Mouse (Mus musculus) spleen, embryonic (tissue): ENCODE measurements around the gene Col16a1.

Experiments used
- CTCF ChIA-PET: fragments of 350-600 bp; sonication (Branson Sonifier 250); formaldehyde crosslinking; loops from one replicate; lab custom pipeline; 2022; lab: Charles Lee

Col16a1 gene

GRCm38 (mm10) chr4:130084331-130084945 lies 36.8 kb downstream of the Col16a1 start:
- CTCF ChIA-PET = no interaction called here

- CTCF ChIA-PET = no interaction called here
Observed at GRCm38 (mm10) chr4:130085246-130085820, 37.7 kb downstream of the Col16a1 start.

DNA sequence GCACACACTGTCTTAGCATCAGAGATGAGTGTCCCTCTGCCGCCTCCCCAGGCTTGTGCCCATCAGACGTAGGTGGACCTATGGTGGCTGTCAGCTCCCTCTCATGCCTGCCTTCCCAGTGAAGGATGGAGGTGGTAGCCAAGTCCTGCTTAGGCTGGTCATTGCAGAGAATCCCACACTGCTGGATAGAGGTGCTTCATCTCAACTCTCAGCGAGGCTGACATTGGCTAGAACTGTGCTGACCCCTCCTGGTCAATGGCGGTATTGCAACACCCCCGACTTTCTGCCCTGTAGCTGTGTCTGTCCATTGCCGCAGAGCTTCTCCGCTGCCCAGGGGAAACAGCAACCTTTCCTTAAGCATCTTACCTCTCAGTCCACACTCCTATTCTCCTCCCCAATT lies 39.7 kb downstream of the Col16a1 start:
- CTCF ChIA-PET = interaction anchor here (1.2 kb wide), 1 partner anchor 128 kb away, joined by 9 read pairs; no protein-coding TSS in a partner anchor

- CTCF ChIA-PET = no interaction called here
Observed at GRCm38 (mm10) chr4:130095137-130095536, 47.5 kb downstream of the Col16a1 start.

GRCm38 (mm10) chr4:130101183-130101582 lies 53.5 kb downstream of the Col16a1 start:
- CTCF ChIA-PET = interaction anchor here (0.6 kb wide), 2 partner anchors 29 to 50 kb away, joined by 4 to 5 read pairs; no protein-coding TSS in a partner anchor

DNA sequence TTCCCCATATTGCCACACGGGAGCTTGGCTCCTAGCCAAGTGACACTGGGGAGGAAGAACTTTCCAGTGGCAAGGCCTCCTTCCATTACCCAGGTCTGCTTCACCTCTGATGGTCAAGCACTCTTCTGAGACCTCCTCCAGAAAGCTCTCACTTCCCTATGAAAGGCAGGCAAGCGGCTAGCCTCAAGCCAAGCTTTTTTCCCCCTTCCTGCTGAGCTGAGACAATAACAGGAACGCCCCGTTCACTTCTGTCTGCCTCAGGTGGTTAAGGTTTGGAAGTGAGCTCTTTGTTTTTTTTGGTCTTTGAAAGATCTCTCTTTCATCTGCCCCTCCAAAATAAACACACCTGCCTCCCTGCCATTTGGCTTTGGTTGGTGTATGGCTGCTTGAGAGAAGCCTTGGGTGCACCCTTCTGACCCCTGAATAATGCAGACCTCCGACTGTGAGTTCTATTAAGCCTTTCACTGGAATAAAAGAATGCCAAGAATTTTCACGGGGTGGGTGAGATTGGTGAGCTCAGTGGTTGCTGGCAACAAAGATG lies 54.5 kb downstream of the Col16a1 start, which contains the start of gene Pef1:
Pef1 (plus strand) TSS at position 448 of the 541 bp plus-strand sequence.
- CTCF ChIA-PET = no interaction called here

- CTCF ChIA-PET = interaction anchor here (0.6 kb wide), 1 partner anchor 86 kb away, joined by 3 read pairs; no protein-coding TSS in a partner anchor
Observed at GRCm38 (mm10) chr4:130103632-130104031, 56.0 kb downstream of the Col16a1 start.

DNA sequence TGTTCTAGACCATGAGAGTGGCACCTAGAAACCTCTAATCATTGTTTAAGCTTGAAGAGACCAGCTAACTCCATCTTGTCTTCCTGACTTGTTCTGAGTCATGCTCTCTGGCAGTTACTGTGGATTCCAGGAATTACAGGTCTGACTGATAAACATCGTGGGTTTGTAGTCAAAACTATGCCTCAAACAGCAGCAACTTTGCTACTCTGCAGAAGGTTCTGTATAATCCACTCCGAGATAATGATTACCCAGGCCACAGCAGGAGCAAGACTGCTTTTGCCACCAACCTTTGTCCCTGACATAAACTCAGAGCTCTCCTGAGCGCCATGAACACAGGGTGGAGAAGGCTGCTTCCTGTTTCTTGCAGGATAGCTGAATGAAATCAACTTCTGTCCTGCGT lies 56.9 kb downstream of the Col16a1 start:
- CTCF ChIA-PET = no interaction called here

GRCm38 (mm10) chr4:130107065-130107443 lies 59.4 kb downstream of the Col16a1 start:
- CTCF ChIA-PET = no interaction called here

DNA sequence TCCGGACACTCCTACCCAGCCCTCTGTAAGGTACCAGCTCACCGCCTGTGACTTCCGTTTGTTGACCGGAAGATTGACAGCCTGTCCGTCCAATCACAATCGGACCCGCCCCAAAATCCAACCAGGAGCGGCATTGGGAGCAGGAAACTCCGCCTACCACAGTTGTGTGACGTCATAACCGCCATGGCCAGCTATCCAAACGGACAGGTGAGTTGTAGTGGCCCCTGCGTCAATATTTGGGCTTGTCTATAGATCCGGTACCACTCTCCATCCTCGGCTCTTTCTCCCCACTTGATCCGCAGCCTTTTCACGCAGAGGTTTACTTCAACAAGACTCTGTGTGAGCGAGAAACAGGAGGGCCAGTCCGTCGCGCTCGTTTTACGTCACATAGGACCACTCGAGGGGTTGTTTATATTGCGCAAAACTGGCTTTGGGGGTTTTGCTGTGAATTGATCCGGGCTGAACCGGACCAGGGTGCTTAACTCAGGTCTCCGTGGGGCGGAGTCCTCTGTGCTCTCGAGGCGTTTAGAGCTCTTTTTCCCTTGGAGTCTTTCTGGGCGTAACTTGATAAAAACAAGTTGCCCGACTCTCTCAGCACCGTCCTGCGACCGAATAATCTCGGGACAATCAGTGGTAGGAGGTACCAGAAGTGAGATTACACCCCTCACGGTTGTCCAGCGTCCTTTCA lies 59.9 kb downstream of the Col16a1 start:
- CTCF ChIA-PET = no interaction called here

DNA sequence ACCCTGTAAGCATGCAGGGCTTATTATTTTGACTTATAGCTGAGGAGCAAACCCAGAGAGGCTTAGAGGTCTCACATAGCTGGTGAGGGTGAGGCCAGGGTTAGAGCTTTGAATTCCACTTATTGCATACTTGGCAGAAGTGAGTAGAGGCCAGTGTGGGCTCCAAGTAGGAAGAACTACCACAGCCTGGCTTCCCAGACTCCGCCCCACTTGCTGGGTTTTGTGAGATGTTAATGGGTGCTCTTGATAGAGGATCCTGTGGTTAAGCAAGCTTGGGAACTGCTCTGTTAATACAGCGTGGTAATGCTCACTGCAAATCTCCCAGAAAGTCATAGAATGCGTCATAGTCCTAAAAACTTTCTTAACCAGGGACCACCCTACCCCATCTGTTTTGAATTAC lies 61.3 kb downstream of the Col16a1 start:
- CTCF ChIA-PET = no interaction called here

DNA sequence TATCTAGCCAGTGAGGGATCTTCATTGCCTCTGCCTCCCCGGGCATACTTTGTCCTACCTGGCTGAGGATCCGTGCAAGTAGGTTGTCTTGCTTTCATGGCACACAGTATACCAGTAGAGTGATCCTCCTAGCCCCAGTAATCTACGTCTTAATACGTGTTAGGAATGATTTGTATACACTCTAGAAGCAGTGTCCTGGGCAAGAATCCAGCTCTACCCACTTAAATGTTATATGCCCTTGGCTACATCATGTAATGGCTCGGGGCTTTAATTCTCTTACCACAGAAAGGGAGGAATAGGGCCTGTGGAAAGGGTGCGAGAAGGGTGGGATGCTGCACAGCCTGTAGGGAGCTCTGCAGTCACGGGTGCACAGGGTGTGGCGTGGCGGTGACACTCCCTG lies 62.0 kb downstream of the Col16a1 start:
- CTCF ChIA-PET = no interaction called here

DNA sequence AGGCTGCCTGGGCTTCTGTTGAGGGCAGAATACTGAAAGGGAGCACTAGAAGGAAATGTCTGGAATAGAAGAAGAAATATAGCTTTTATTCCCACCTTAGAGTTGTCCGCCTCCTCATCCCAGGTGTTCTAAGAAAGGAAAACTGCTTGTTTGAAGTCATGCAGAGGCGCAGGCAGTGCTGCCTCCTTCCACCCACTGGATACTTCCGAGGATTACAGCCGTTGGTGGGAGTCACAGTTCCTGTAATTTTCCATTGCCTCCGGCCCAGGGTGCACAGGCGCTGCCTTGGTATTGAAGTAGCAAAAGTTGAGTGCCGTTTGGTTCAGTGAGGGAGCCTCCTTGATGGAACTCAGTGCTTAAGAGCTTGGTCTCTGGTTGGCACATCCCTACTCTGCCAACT lies 62.5 kb downstream of the Col16a1 start:
- CTCF ChIA-PET = no interaction called here

- CTCF ChIA-PET = no interaction called here
Observed at GRCm38 (mm10) chr4:130112299-130112698, 64.7 kb downstream of the Col16a1 start.

- CTCF ChIA-PET = no interaction called here
Observed at GRCm38 (mm10) chr4:130112732-130113131, 65.1 kb downstream of the Col16a1 start.

DNA sequence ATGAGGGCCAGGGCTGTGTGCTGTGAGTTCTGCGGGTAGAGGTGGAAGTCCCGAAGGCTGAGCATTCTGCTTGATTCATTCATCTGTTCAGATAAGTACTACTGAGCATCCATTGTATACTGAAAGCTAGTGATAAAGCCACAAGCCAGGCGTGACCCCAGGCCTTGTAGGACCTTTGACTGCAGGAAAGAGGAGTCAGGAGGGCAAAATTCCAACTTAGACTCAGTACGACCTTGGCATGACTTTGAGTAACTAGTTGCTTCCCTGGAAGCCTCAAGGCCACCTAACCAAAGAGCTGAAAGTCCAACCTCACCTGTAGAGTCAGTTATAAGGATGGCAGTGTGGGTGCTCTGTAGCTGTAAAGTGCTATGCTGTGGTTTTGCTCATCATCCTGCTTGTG lies 73.1 kb downstream of the Col16a1 start:
- CTCF ChIA-PET = no interaction called here

DNA sequence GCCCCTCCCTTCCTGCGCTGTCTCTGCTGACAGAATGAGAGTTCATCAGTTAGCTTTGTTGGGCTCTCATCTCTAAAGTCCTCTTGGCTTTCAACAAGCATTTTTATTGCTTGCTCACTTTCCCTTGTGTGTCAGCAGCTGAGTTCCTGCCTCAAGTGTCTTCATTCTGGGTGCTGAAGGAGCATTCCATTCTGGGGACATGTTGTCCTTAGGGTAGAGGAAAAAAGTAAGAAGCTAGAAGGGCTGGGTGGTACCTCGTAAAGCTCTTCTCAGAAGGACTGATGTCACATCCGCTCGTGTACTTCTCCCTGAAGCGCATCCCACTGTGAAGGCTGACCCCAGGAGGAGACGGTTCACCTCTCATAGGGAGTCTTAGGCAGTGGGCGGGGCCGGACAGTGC lies 73.9 kb downstream of the Col16a1 start:
- CTCF ChIA-PET = no interaction called here

DNA sequence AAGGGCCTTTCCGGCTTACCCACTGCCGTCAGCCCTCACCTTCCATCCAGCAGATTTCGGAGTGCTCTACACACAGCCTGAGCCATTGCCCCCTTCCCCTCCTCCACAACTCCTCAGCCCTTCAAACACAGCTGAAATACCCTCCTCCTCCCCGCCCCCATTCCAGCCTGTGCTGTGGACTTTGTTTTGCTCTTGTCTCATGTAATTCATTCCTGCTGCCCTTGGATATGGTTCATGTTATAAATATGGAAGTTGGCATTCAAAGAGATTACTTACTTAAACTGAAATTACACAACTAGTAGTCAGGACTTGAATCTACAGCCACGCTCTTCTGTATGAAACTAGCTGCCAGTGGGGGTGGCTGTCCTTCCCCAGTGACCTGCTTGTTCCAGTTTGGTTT lies 75.4 kb downstream of the Col16a1 start:
- CTCF ChIA-PET = no interaction called here

GRCm38 (mm10) chr4:130124110-130124509 lies 76.5 kb downstream of the Col16a1 start:
- CTCF ChIA-PET = no interaction called here

- CTCF ChIA-PET = no interaction called here
Observed at GRCm38 (mm10) chr4:130125164-130125563, 77.5 kb downstream of the Col16a1 start.

DNA sequence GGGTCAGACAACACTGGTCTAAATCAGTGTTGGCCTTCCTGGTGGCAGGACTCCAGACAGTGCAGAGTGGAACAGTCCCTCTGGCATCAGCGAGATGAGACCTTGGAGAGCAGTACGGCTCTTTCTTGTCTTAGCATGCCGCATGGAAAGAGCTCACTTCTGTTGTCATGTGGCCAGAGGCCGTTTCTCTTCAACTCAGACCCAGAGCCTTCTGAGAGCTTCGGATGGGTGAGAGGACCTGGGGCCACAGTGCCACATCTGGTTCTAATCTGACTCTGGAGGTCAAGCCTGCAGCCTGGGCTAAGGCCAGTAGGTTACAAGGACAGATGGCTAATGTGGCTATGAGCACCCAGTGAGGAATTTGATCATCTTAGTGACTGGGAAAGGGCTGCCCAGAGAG lies 78.3 kb downstream of the Col16a1 start:
- CTCF ChIA-PET = no interaction called here

GRCm38 (mm10) chr4:130128907-130129306 lies 81.3 kb downstream of the Col16a1 start:
- CTCF ChIA-PET = no interaction called here

GRCm38 (mm10) chr4:130130082-130130481 lies 82.4 kb downstream of the Col16a1 start:
- CTCF ChIA-PET = interaction anchor here (0.6 kb wide), 1 partner anchor 29 kb away, joined by 4 read pairs; no protein-coding TSS in a partner anchor
